Mouse (Mus musculus): ENCODE data around the gene Paqr5. TPM values are rescaled to one million over a fixed set of nuclear protein-coding genes. Genes with fewer than 3 reads are reported as not detected.
A peak's percentile ranks its signal among the peaks of the same experiment; 100 is the strongest.

Gene Paqr5
- 0.39 and 0.51 TPM in 2 replicates for polyA plus RNA-seq (2016; fragmentation: Nextera tagmentation; extraction: Ambion mirVana)

DNA sequence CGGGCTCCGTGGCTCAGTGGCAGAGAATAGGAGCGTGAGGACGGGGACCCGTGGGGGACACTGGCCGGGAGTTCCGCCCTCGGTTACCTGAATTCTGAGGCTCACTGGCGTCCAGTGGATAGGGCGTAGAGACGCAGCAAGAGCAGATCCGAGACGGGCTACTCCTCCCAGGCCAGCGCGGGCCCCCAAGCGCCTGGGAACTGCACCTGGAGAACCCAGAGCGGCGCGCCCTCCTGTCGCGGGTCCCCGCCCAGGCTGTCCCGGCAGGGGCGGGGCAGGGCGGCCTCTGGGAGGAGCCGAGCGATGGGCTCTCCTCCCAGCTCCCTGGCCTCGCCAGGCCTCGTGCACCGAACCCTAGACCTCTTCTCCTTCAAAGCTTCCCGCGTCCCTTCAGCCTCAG lies at the start of gene Paqr5:
Gene Paqr5 (minus strand): TSS at position 257 of the 400 bp plus-strand sequence.
- under 1% methylated on average over 30 of the region's 32 CpGs for WGBS
- Histone ChIP-seq H3K9me3 (no peaks in the 10 kb centered on the region), H3K4me3 (peak within 1 kb of the TSS; percentile 66), H3K27ac (peak within 1 kb of the TSS; percentile 11; the same call in 1 of the 2 replicates), H3K36me3 (no peaks in the 10 kb centered on the region), H3K4me1 (peaks cover 14% of the 10 kb centered on the region), H3K27me3 (ENCODE audit: insufficient read depth, poor library complexity, severe bottlenecking) (peaks cover 81% of the 10 kb centered on the region)
- DNase-seq (ENCODE audit: low spot score), result peak; percentile 79

DNA sequence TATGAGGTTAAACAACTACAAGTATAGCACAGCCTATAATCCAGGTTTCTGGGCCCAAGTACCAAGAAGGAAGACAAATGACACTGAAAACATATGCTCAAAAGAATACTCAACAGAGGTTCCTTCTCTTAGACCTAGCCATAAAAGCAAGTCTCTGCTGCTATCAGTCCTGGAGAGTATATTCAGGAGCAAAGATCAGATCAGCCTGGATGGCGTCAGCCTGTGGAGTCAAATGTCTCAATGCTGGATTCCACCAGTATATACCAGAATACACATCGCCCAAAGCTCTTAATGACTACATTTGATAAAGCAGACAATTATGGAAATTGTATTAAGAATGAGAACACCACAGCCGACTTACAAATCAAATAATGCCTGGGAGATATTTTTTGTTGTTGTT lies 35.6 kb upstream of the Paqr5 start:
- H3K36me3 ChIP-seq, result no peaks in the 10 kb centered on the region
- H3K4me1 ChIP-seq, result peaks cover 10% of the 10 kb centered on the region; the same call in 1 of the 2 replicates
- no peaks in the 10 kb centered on the region for H3K9me3 ChIP-seq
- DNase-seq (ENCODE audit: low spot score), result no peak
- no peak overlapping the region for H3K4me3 ChIP-seq
- WGBS, result 86% methylated on average over 3 of the region's 3 CpGs
- no peaks in the 10 kb centered on the region for H3K27me3 ChIP-seq (ENCODE audit: insufficient read depth, poor library complexity, severe bottlenecking)
- no peak overlapping the region for H3K27ac ChIP-seq

DNA sequence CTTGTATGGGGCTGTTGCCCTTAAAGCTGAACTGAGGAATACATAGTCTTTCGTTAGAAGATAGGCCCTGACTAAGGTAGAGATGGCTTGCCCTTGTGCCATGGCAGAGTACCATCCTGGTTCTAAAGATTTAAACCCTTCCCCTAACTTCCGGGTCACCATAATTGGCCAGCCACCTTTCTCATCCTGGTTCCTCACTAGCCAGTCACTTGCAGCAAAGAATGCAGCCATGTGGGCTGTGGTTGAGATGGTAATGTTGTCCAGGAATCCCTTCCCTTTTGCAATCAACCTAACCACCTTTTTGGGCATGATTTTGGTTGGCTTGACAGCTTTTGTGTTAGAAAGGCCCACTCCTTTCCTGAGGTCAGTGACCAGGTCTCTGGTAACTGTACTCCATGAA lies 33.8 kb upstream of the Paqr5 start:
- H3K4me1 ChIP-seq, result peaks cover 14% of the 10 kb centered on the region; the same call in 1 of the 2 replicates
- no peak overlapping the region for H3K27ac ChIP-seq
- no peaks in the 10 kb centered on the region for H3K9me3 ChIP-seq
- WGBS, result 85% methylated on average over 2 of the region's 2 CpGs
- H3K27me3 ChIP-seq (ENCODE audit: insufficient read depth, poor library complexity, severe bottlenecking), result no peaks in the 10 kb centered on the region
- no peaks in the 10 kb centered on the region for H3K36me3 ChIP-seq
- DNase-seq (ENCODE audit: low spot score), result peak; percentile 61
- no peak overlapping the region for H3K4me3 ChIP-seq

DNA sequence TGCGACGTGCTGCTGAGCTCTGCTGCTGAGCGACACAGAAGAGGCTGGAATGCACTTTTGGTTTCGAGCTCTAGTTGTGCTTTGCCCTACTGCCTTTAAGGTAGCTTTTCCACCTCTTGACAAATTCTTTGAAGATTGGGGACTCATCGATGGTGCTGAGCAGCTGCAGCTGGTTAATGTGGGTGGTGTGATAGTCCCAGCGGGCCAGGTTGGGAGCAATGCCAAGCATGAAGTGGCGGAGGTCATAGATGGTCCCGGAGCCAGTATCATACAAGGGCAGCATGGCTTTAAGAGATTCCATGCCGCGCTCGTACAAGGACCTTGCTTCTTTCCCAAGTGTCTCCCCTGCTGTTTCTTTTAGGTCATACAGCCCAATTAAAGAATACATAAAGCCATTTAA lies 33.3 kb upstream of the Paqr5 start:
- Histone ChIP-seq H3K27ac (no peak overlapping the region), H3K4me3 (no peak overlapping the region), H3K9me3 (no peaks in the 10 kb centered on the region), H3K27me3 (ENCODE audit: insufficient read depth, poor library complexity, severe bottlenecking) (no peaks in the 10 kb centered on the region), H3K36me3 (no peaks in the 10 kb centered on the region), H3K4me1 (peaks cover 14% of the 10 kb centered on the region; the same call in 1 of the 2 replicates)
- WGBS, result 85% methylated on average over 11 of the region's 11 CpGs
- peak; percentile 68 for DNase-seq (ENCODE audit: low spot score)

DNA sequence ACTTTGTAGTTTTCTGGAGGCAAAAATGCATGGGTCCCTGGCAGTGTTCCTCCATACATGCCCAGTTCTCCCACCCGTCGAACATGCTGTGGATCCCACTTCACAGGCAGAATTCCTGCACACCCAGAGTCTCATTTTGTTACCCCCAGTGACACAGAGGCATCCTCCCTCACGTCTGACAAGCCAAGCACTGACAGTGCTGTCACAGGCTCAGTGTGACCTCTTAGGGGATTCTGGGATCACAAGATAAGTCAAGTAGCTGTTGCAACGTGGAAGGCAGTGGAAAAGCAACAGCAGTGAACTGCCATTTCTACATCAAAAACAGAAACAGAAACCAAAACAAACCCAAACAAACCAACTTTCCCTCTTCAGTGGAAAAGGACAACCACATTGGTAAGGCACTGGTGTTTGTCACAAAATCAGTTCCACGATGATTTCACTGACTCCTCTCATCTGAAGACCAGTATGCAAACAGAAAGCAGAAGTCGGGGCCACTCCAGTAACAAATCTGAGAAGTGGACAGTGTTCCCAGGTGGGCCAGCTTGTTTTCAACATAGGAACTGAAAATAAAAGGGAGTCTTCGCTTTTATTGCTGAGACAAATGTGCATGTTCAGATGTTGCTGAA lies 31.3 kb upstream of the Paqr5 start:
- no peak overlapping the region for H3K27ac ChIP-seq
- H3K4me1 ChIP-seq, result peaks cover 14% of the 10 kb centered on the region; the same call in 1 of the 2 replicates
- WGBS, result 58% methylated on average over 7 of the region's 7 CpGs

DNA sequence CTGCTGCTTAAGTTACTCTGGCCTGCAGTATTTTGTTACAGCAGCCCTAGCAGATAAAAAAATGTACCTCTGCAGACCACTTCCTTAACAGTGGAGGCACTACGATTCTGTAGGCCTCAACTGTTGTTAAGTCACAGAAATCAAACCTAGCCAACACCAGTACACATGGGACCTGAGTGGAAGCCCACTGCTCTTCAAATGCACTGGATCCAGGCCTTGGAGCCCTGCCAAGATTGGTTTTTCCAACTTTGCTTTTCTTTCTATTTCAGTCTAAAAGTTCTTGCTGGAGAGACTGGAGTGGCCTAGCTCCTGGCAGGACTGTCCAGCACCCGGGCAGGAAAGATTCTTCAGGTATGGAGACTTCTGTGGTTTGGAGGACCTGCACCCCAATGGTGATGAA lies 29.6 kb upstream of the Paqr5 start:
- H3K27ac ChIP-seq, result no peak overlapping the region
- H3K4me3 ChIP-seq, result no peak overlapping the region
- H3K4me1 ChIP-seq, result peaks cover 14% of the 10 kb centered on the region; the same call in 1 of the 2 replicates
- H3K36me3 ChIP-seq, result no peaks in the 10 kb centered on the region
- no peaks in the 10 kb centered on the region for H3K9me3 ChIP-seq
- WGBS, result 83% methylated on average over 2 of the region's 2 CpGs
- H3K27me3 ChIP-seq (ENCODE audit: insufficient read depth, poor library complexity, severe bottlenecking), result no peaks in the 10 kb centered on the region
- peak; percentile 42 for DNase-seq (ENCODE audit: low spot score)

More for the DNA sequence above, 31.3 kb upstream of the Paqr5 start:
- Histone ChIP-seq H3K36me3 (no peaks in the 10 kb centered on the region), H3K9me3 (no peaks in the 10 kb centered on the region), H3K4me3 (no peak overlapping the region), H3K27me3 (ENCODE audit: insufficient read depth, poor library complexity, severe bottlenecking) (no peaks in the 10 kb centered on the region)
- peak; percentile 71 for DNase-seq (ENCODE audit: low spot score)

DNA sequence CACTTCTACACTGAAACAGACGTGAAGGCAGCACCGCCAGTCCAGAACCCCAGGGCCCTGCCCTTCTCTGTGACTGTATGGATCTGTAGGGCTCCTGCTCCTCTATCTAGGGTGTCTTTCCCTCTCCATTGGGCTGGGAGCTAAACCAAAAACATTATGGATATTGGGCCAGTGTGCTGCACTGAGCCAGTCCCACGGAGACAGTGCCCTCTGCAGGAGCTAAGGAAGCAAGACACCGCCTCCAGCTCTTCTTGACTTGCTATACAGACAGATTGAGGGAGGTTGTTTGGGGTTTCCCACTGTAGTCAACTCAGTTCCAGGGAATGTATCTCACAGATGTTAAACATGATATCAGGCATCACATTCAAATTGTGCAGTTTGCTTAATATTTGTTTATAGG lies 24.1 kb upstream of the Paqr5 start:
- H3K9me3 ChIP-seq, result no peaks in the 10 kb centered on the region
- peak; percentile 75 for DNase-seq (ENCODE audit: low spot score)
- H3K4me3 ChIP-seq, result no peak overlapping the region
- WGBS, result 46% methylated on average over 4 of the region's 4 CpGs
- H3K4me1 ChIP-seq, result no peaks in the 10 kb centered on the region
- no peaks in the 10 kb centered on the region for H3K27me3 ChIP-seq (ENCODE audit: insufficient read depth, poor library complexity, severe bottlenecking)
- no peaks in the 10 kb centered on the region for H3K36me3 ChIP-seq
- no peak overlapping the region for H3K27ac ChIP-seq

DNA sequence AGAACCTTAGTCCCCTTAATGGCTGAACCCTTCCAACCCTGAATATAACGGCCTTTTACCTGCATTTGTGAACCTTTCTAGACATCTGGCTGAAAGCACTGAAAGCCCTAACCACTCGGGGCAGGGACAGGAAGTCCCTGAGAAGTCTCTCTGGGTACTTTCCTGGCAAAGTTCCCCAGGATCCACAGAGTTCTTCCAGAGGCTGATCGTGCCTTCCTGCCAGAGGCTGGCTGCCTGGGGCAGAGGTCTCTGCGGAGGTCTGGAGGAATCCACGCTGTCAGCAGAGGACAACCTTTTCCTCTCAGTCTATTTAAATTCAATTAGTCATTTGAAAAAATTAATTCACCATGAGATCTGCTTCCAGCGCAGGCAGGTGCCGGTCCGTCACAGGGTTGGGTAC lies 22.5 kb upstream of the Paqr5 start:
- Histone ChIP-seq H3K36me3 (no peaks in the 10 kb centered on the region), H3K27me3 (ENCODE audit: insufficient read depth, poor library complexity, severe bottlenecking) (no peaks in the 10 kb centered on the region), H3K4me1 (no peaks in the 10 kb centered on the region), H3K4me3 (no peak overlapping the region), H3K27ac (no peak overlapping the region), H3K9me3 (no peaks in the 10 kb centered on the region)
- 72% methylated on average over 8 of the region's 8 CpGs for WGBS
- peak; percentile 30 for DNase-seq (ENCODE audit: low spot score)

DNA sequence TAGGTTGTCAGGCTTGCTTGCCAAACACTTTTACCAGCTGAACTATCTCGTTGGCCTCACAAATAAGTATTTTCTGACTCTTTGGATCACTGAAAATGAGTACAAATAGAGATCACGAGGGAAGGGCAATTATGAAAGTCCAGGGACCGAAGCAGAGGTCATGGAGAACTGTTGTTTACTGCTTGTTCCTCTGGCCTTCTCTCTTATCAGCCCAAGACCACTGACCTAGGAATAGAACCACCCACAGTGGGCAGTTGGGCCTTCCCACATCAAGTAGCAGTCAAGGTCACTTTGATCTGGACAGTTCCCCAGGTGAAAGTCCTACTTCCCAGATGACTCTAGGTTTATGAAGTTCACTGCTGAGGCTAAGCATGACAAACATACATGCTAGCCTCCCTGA lies 15.5 kb upstream of the Paqr5 start:
- no peak for DNase-seq (ENCODE audit: low spot score)

DNA sequence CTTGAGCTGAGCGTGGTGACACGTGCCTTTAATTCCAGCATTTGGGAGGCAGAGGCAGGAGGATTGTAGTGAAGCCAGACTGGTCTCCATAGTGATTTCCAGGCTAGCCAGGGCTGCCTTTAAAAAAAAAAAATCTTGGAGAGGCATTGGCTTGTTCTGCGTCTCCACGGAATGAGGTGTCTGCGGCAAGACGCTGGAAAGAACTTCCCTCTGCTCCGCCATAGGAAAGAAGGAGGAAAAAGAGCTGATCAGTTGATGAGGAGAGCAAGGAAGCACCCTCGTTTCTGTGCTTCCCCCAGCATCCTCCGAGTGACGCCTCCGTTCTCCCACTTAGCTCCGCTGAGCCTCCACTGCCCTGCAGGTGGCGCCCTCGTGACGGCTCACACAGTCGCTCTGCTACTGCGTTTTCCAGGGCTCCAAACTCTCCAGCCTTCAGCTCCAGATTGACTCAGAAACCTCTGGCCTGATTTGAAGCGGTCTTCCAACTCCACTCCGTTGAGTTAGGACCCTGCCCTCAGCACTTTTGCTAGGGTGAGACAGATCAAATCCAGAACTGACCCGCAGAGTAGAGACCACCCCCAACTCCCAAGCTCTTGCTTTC lies 13.5 kb upstream of the Paqr5 start:
- Histone ChIP-seq H3K36me3 (no peaks in the 10 kb centered on the region), H3K9me3 (no peaks in the 10 kb centered on the region), H3K27ac (no peak overlapping the region), H3K4me1 (no peaks in the 10 kb centered on the region), H3K27me3 (ENCODE audit: insufficient read depth, poor library complexity, severe bottlenecking) (peaks cover 12% of the 10 kb centered on the region), H3K4me3 (0 out of 2 replicates have a peak overlapping the region, but pooled peaks have one; percentile 27)
- WGBS, result 6% methylated on average over 20 of the region's 20 CpGs
- peak; percentile 92 for DNase-seq (ENCODE audit: low spot score)

More for the DNA sequence above, 15.5 kb upstream of the Paqr5 start:
- H3K4me3 ChIP-seq, result no peak overlapping the region
- no peaks in the 10 kb centered on the region for H3K4me1 ChIP-seq
- no peaks in the 10 kb centered on the region for H3K9me3 ChIP-seq
- WGBS, result 88% methylated on average over 3 of the region's 3 CpGs
- peaks cover 12% of the 10 kb centered on the region for H3K27me3 ChIP-seq (ENCODE audit: insufficient read depth, poor library complexity, severe bottlenecking)
- H3K36me3 ChIP-seq, result no peaks in the 10 kb centered on the region
- H3K27ac ChIP-seq, result no peak overlapping the region

DNA sequence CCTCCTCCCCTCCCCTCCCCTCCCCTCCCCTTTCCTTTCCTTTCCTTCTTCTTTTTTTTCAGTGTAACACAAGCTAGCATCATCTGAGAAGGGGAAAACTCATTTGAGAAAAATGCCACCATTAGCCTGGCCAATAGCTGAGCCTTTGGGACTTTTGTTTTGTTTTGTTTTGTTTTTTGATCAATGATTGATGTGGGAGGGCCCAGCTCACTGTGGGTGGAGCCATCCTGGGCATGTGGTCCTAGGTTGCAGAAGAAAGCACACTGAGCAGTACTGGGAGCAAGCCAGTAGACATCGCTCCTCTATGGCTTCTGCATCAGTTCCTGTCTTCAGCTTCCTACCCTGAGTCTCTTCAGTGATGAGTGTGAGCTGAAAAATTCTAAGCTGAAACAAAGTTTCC lies 9.2 kb upstream of the Paqr5 start:
- no peaks in the 10 kb centered on the region for H3K9me3 ChIP-seq
- no peak for DNase-seq (ENCODE audit: low spot score)
- 77% methylated on average over 1 of the region's 1 CpGs for WGBS

DNA sequence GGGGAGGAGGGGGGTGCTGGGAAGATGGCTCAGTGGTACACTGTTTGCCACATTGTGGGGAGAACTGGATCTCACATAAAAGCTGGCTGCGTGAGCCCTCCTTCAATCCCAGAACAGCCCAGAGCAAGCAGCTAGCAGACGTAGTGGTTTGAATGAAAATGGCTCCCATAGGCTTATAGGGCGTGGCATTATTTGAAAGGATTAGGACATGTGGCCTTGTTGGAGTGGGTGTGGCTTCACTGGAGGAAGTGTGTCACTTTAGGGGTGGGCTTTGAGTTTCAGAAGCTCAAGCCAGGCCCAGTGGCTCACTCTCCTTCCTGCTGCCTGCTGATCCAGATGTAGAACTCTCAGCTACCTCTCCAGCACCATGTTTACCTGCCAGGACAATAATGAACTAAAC lies 5.5 kb upstream of the Paqr5 start:
- H3K4me1 ChIP-seq, result no peaks in the 10 kb centered on the region; the same call in 1 of the 2 replicates
- no peak overlapping the region for H3K27ac ChIP-seq
- 93% methylated on average over 3 of the region's 3 CpGs for WGBS
- DNase-seq (ENCODE audit: low spot score), result no peak
- no peak overlapping the region for H3K4me3 ChIP-seq
- peaks cover 40% of the 10 kb centered on the region for H3K27me3 ChIP-seq (ENCODE audit: insufficient read depth, poor library complexity, severe bottlenecking)
- H3K9me3 ChIP-seq, result no peaks in the 10 kb centered on the region
- no peaks in the 10 kb centered on the region for H3K36me3 ChIP-seq

More for the DNA sequence above, 9.2 kb upstream of the Paqr5 start:
- Histone ChIP-seq H3K4me1 (no peaks in the 10 kb centered on the region), H3K27me3 (ENCODE audit: insufficient read depth, poor library complexity, severe bottlenecking) (peaks cover 15% of the 10 kb centered on the region), H3K27ac (no peak overlapping the region), H3K36me3 (no peaks in the 10 kb centered on the region), H3K4me3 (no peak overlapping the region)

DNA sequence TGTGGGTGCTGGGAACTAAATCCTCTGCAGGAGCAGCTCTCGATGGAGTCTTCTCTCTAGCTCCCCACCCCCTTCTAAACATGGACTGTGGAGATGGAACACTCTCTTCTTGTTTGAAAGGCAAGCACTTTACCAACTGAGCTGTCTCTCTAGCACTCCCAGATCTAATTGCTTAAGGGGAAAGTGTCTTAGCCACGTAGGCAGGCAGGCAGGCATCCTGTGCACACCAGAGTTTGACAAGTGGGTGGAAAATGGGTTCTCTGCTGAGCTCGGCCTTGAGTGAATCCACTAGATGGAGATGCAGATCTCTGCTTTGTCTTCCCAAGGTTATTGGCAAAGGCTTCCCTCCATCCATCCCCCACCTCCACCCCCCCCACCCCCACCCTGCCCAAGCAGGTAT lies 1.4 kb upstream of the Paqr5 start:
- Histone ChIP-seq H3K4me3 (no peak overlapping the region), H3K27me3 (ENCODE audit: insufficient read depth, poor library complexity, severe bottlenecking) (peaks cover 79% of the 10 kb centered on the region), H3K9me3 (no peaks in the 10 kb centered on the region), H3K36me3 (no peaks in the 10 kb centered on the region), H3K4me1 (peaks cover 10% of the 10 kb centered on the region), H3K27ac (no peak overlapping the region)
- 38% methylated on average over 3 of the region's 3 CpGs for WGBS
- DNase-seq (ENCODE audit: low spot score), result no peak

Data from heart, embryonic 10.5 days (tissue).